Mouse (Mus musculus): ENCODE data around the gene Hoxc8.

DNA sequence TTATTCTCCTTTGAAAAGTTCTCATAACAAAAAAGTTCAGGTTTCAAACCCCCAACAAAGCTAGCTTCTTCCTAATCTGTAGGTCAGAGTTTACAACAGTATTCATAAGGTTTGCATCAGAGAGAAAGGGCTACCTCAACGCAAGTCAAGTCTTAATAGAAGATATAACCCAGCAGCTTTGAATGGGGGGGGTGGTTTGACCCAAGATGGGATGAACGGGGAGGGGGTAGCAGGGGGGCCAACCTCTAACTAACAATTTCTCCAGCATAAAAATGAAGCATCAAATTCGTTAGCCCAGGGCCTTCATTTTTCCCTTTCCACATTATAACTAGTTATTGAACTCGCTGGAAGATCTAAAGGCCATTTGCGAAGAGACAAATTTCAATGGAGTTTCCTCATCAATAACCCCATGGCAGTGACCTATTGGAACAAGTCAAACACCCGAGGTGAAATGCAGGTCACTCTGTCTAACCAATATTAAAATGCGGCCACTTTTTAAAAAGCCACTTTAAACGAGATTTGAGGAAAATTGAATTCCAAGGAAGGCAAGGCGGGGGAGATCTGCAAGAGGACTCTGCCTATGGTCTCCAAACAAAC is 38.6 kb downstream of the Hoxc8 start:
- TF ChIP-seq CTCF (IDR thresholded peaks at IDR 0.05; ENCODE audit: extremely low read depth, insufficient read depth, low read length), result no peak
- no peak for TF ChIP-seq POLR2A (IDR thresholded peaks at IDR 0.05; ENCODE audit: extremely low read depth, insufficient read depth, low read length)
